Mouse (Mus musculus) Patski (cell line): ENCODE data around the gene Hand2. TPM values are rescaled to one million over a fixed set of nuclear protein-coding genes. Genes with fewer than 3 reads are reported as not detected.
A peak's percentile ranks its signal among the peaks of the same experiment; 100 is the strongest.

Experiments used
- ATAC-seq: fragments of 100-300 bp; one replicate; pipeline ENCODE4 v1.8.0; 2021
- CTCF ChIA-PET: fragments of 350-600 bp; sonication (Branson Sonifier 250); formaldehyde crosslinking; loops from one replicate; lab custom pipeline; 2022; ENCODE audit warnings: inconsistent platforms; lab: Charles Lee
- POLR2A ChIA-PET: fragments of 350-600 bp; sonication (Branson Sonifier 250); formaldehyde crosslinking; loops from one replicate; lab custom pipeline; 2022; ENCODE audit warnings: antibody characterized with exemption, inconsistent platforms; lab: Charles Lee
- DNase-seq: peaks from one replicate; pipeline ENCODE4 v3.0.0-alpha.2; 2011; ENCODE audit warnings: low read depth, low spot score
- H3K27me3 ChIP-seq: fragments of 371-371 bp; one replicate; pipeline ENCODE4 v1.5.1; 2021
- CTCF ChIP-seq: fragments of 100-300 bp; IDR thresholded peaks from one replicate; pipeline ENCODE4 v1.5.1; 2021
- in situ Hi-C: fragments of 300-500 bp; cut with MboI; formaldehyde crosslinking; loops from 3 replicates; pipeline ENCODE4 v1.11.1; 2018; ENCODE audit warnings: low pct_unique_long_range_greater_than_20kb, mixed read lengths
- polyA plus RNA-seq: library from polyadenylated mRNA; unstranded; gene quantifications from one replicate; pipeline ENCODE4 v1.2.3, GENCODE M21; 2021

The Hand2 gene
- polyA plus RNA-seq, 1 experiment from 2014 or later: 0.58 TPM

- no peak for ATAC-seq
- ChIA-PET CTCF (interaction anchor here (2.6 kb wide), 1 partner anchor 72 kb away, joined by 23 read pairs; no protein-coding TSS in a partner anchor), POLR2A (no interaction called here)
- DNase-seq: no peak
- H3K27me3 ChIP-seq: no peaks in the 10 kb centered on the region
- in situ Hi-C loops: loop anchor here (5.0 kb wide), 1 partner anchor 177 kb away; no protein-coding TSS in a partner anchor
- no peak for TF ChIP-seq CTCF
Observed at GRCm38 (mm10) chr8:57354876-57355275, 34.1 kb downstream of the Hand2 start.

- ATAC-seq (no peak), DNase-seq (no peak)
- POLR2A ChIA-PET: no interaction called here
- in situ Hi-C loops: no loop called here
- CTCF ChIA-PET: no interaction called here
- no peaks in the 10 kb centered on the region for H3K27me3 ChIP-seq
- no peak for TF ChIP-seq CTCF
Observed at GRCm38 (mm10) chr8:57356529-57357325, 35.9 kb downstream of the Hand2 start.

- ChIA-PET CTCF (interaction anchor here (1.1 to 1.6 kb wide), 4 partner anchors 9 to 476 kb away, joined by 4 to 6 read pairs (median 6); no protein-coding TSS in a partner anchor), POLR2A (no interaction called here)
- H3K27me3 ChIP-seq: no peaks in the 10 kb centered on the region
- ATAC-seq (no peak), DNase-seq (no peak)
- TF ChIP-seq CTCF: no peak
- in situ Hi-C loops: loop anchor here (5.0 kb wide), 1 partner anchor 67 kb away; no protein-coding TSS in a partner anchor
Observed at GRCm38 (mm10) chr8:57360493-57360892, 39.7 kb downstream of the Hand2 start.

- in situ Hi-C loops: loop anchor here (5.0 kb wide), 1 partner anchor 66 kb away; no protein-coding TSS in a partner anchor
- ATAC-seq: no peak
- ChIA-PET CTCF (interaction anchor here (1.0 to 1.6 kb wide), 6 partner anchors 9 to 477 kb away, joined by 3 to 6 read pairs (median 4); no protein-coding TSS in a partner anchor), POLR2A (interaction anchor here (0.7 kb wide), 1 partner anchor 439 kb away, joined by 4 read pairs; no protein-coding TSS in a partner anchor)
- TF ChIP-seq CTCF: no peak
- H3K27me3 ChIP-seq: no peaks in the 10 kb centered on the region
- no peak for DNase-seq
Observed at GRCm38 (mm10) chr8:57361003-57361805, 40.4 kb downstream of the Hand2 start.

DNA sequence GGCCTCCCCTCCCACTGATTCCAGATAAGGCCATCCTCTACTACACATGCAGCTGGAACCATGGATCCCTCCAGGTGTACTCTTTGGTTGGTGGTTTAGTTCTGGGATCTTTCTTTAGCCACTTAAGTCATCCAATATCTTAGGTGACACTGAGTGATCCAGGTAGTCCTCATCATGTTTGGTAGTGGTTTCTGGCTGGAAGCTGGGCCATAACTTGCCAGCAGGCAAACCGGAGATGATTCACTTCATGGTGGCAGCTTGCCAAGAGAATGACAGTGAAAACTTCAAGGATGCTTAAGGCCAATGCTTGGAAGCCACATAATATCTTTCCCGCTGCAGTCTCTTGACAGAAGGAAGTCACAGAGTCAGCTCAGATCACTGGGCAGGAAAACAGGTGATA is 42.1 kb downstream of the Hand2 start:
- CTCF ChIA-PET: interaction anchor here (0.8 kb wide), 1 partner anchor 52 kb away, joined by 3 read pairs; no protein-coding TSS in a partner anchor
- peak; percentile 80 for ATAC-seq
- POLR2A ChIA-PET: no interaction called here
- peak; percentile 73 for DNase-seq
- in situ Hi-C loops: loop anchor here (5.0 kb wide), 1 partner anchor 64 kb away; no protein-coding TSS in a partner anchor
- TF ChIP-seq CTCF: no peak
- no peaks in the 10 kb centered on the region for H3K27me3 ChIP-seq

DNA sequence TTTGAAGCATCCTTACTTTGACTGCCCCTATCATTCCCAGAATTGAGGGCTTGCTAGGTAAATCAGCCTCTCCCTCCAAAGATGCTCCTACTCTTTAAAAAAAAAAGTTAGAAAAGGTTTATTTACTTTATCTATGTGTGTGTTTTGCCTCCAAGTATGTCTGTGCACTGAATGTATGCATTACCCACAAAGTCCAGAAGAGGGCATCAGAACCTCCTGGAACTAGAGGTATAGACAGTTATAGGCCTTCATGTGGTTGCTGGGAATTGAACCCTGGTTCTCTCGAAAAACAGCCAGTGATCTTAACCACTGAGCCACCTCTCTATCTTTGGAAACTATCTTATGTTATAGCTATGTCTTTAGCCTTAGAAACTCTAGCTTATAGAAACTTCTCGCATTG is 53.3 kb downstream of the Hand2 start:
- no peaks in the 10 kb centered on the region for H3K27me3 ChIP-seq
- CTCF ChIA-PET: no interaction called here
- DNase-seq (no peak), ATAC-seq (no peak)
- POLR2A ChIA-PET: no interaction called here
- in situ Hi-C loops: no loop called here
- TF ChIP-seq CTCF: peak; percentile 26

Other genes with a start within 250 kb of the Hand2 start
- not detected for gene Scrg1, start 134.9 kb downstream of the Hand2 start, polyA plus RNA-seq
- 32.3 TPM for gene Sap30, start 166.9 kb downstream of the Hand2 start, polyA plus RNA-seq
- gene Hmgb2, start 190.9 kb downstream of the Hand2 start, polyA plus RNA-seq: 65.4 TPM